In genomic region chr3:92011001-92011400, GRCm38 (mm10) we compare ENCODE assay signal across 28 mouse cellular contexts. TPM values are rescaled to one million over a fixed set of nuclear protein-coding genes. Genes with fewer than 3 reads are reported as not detected.
"Had no signal": no experiment of that assay in that cellular context is flagged by ENCODE, and none has a peak within 500 bp of the region (broad histone marks: within the 10 kb centered on the region; RNA-seq: fewer than 3 reads in every experiment).

No protein-coding gene starts in this region.

- DNase-seq: cerebellum, adult 9-11 months; cerebellum, postnatal 14 days; cerebellum, postnatal 25 days; cerebellum, postnatal 36 days; embryo, embryonic 11 days; forebrain, postnatal 0 days; gastrocnemius, adult 2 months; gastrocnemius, postnatal 10 days; gastrocnemius, postnatal 14 days; gastrocnemius, postnatal 25 days; gastrocnemius, postnatal 36 days; heart, adult 11 months; heart, adult 18-20 months; heart, adult 2 months had no signal

RNA-seq across cellular contexts. Expression of gene Pglyrp3, which starts 3.4 kb away (rescaled TPM):
- polyA plus RNA-seq: cortical plate, adult 2 months; embryonic facial prominence, embryonic 10.5 days; embryonic facial prominence, embryonic 11.5 days; embryonic facial prominence, embryonic 12.5 days; erythroblast, embryonic 14.5 days; forebrain, embryonic 10.5 days; forebrain, embryonic 11.5 days; forebrain, embryonic 12.5 days; forebrain, embryonic 13.5 days; forebrain, embryonic 14.5 days; forebrain, embryonic 15.5 days; forebrain, embryonic 16.5 days; forebrain, postnatal 0 days; frontal cortex, adult 2 months; gonadal fat pad, adult 2 months; heart, adult 2 months had no signal
